Mouse (Mus musculus) testis, postnatal 10 days (tissue): ENCODE results near the gene Slc19a1.

Source experiments
- DNase-seq: peaks from one replicate; pipeline ENCODE4 v3.0.0; 2021; ENCODE audit warnings: low spot score

Slc19a1 gene

GRCm38 (mm10) chr10:77095666-77096065, 63.6 kb downstream of the Slc19a1 start:
- peak; percentile 38 for DNase-seq

DNA sequence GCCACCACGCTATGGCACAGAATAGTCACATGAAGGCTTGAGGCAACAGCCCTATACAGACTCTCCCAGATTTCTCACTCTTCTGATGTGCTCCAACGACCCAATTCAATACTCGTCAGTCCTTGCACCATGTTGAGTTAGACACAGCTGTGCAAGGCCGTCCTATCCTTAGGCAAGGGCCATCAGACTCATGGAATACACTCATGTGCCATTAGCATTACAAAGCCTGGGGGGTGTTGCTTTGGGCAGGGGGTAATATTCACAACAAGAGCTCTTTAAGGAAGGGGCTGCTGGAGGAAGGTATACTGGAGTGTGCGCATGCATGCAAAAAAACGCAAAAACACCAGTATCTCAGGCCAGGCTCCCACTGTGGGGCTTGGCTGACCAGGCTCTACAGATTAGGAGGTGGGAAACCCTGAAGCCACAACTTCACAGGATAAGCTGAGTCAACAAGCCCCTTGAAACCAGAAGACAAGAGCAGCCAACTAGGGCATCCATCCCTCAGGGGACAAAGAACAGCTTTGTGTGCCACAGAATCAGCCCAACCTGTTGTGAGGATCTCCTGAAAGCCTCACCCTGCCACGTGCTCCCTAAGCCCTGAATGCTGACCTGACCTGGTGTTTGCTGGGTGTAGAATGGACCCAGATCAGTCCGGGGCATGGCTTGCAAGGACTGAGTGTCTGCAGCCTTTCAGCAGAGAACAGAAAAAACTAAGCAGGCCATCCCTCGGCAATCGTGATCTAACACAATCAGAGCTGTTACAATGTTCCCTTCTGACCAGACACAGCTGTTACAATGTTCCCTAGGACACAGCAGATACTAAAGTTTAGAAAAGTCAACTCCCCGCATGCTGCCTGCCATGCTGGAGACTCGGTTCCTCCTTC, 65.2 kb downstream of the Slc19a1 start:
- DNase-seq, result peak; percentile 45

GRCm38 (mm10) chr10:77097890-77098200, 65.8 kb downstream of the Slc19a1 start:
- DNase-seq, result peak; percentile 40

DNA sequence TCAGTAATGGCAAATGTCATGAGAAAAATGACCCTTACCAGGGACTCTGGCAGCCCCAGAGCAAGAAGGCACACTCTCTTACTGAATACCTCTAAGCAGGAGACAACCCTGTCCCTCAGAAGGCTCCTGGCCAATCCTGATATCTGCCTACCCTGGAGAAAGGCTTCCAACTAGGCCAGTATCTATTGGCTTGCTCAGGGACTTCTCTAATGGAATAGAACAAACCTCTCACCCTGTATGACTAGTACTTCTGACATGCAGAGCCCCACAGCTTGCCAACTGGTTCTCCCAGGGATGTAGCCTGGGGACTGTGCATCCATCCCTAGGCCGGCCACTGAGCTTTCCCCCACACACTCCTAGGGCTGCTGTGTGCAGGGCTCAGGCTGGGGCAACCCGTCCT, 66.6 kb downstream of the Slc19a1 start:
- DNase-seq, result peak; percentile 41

DNA sequence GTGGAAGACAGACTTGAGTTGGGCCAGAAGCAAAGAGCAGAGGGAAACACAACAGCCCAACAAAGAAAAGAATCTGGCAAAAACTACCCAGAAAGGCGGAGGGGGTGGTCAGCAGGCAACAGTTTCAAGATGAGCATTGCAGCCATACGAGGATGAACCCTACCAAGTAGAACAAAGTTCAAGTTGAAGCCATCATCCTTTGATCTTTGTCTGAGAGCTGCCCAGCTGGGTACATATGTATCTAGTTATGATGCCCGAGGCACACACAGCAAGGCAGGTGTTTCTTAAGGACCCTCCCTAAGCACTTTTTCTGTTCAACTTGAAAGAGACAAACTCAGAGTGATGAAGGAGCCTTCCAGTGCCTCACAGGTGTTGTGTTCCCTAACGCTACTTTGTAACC, 67.7 kb downstream of the Slc19a1 start:
- DNase-seq, result no peak

DNA sequence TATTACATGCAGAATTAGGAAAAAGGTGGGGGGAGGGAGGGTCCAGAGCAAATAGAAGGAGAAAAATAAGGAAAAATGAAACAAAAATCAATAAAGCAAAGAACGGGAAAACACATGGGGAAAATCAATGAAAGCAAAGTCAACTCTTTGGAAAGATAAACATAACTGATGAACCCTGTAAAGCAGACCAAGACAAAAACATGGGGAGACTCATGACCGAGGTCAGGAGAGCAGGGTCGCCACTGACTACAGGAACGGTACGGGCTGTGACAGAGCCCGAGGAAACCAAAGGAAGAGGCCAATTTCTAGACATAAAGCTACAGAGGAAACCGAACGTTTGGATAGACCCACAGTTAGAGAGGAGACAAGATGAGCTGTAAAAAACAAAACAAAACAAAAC, 71.6 kb downstream of the Slc19a1 start:
- DNase-seq, result no peak

- DNase-seq, result no peak
Observed at GRCm38 (mm10) chr10:77104327-77104726, 72.3 kb downstream of the Slc19a1 start.

DNA sequence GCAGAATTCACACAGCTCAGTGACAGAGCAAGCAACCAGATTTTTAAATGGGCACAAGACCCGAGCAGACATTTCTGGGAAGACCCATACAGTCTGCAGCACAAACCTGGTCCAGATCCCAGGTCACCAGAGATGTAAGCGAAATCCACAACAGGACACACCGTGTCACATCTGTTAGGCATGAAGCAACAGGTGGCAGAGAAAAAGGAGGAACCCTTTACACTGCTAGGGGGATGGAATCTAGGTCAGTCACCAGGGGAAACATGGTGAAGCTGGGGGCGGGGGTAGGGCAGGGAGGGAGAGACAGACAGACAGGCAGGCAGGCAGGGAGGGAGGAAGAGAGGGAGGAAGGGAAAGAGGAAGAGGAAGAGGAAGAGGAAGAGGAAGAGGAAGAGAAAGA, 76.1 kb downstream of the Slc19a1 start:
- DNase-seq, result no peak

DNA sequence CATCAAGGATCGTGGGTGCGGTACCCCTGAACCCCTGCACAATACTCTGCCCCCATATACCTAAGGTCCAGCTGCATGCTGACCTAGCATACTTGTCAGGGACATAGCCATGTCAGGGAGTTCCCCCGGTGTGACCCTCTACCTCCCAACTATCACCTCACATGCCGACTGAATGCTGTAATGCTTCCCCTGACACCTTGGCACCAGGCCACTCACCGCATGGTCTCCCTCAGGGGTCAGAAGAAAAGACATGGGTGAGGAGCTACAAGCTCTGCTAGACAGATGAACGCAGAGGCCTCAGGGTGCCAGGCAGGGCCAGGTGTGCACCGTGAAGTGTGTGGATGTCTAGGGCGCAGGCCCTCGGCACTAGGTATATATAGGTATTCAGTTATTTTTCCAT, 78.0 kb downstream of the Slc19a1 start:
- DNase-seq, result no peak
